Mouse (Mus musculus): Measurements from ENCODE around the gene Sh2d6. TPM values are rescaled to one million over a fixed set of nuclear protein-coding genes. Genes with fewer than 3 reads are reported as not detected.

The Sh2d6 gene
- polyA plus RNA-seq, 1 experiment, result 76.8 TPM

GRCm38 (mm10) chr6:72475221-72475985 lies 46.1 kb downstream of the Sh2d6 start:
- H3K27me3 ChIP-seq (ENCODE audit: control insufficient read depth, insufficient read depth, low read length), result no peaks in the 10 kb centered on the region
- TF ChIP-seq POLR2A (IDR thresholded peaks at IDR 0.05; ENCODE audit: control insufficient read depth, low read depth, low read length), result no peak
- no peak for TF ChIP-seq CTCF (IDR thresholded peaks at IDR 0.05; ENCODE audit: control insufficient read depth, insufficient read depth, insufficient replicate concordance, low read depth, low read length)
- no peaks in the 10 kb centered on the region for H3K36me3 ChIP-seq (ENCODE audit: control insufficient read depth, insufficient read depth, low read length)
- H3K4me1 ChIP-seq (ENCODE audit: control insufficient read depth, insufficient read depth, low read length), result no peaks in the 10 kb centered on the region
- H3K27ac ChIP-seq (ENCODE audit: control insufficient read depth, insufficient read depth, low read depth, low read length), result no peak overlapping the region
- H3K4me3 ChIP-seq (ENCODE audit: control insufficient read depth, low read depth, low read length), result no peak overlapping the region

GRCm38 (mm10) chr6:72473264-72474041 lies 48.1 kb downstream of the Sh2d6 start:
- no peak overlapping the region for H3K4me3 ChIP-seq (ENCODE audit: control insufficient read depth, low read depth, low read length)
- no peaks in the 10 kb centered on the region for H3K4me1 ChIP-seq (ENCODE audit: control insufficient read depth, insufficient read depth, low read length)
- no peaks in the 10 kb centered on the region for H3K36me3 ChIP-seq (ENCODE audit: control insufficient read depth, insufficient read depth, low read length)
- no peak for TF ChIP-seq POLR2A (IDR thresholded peaks at IDR 0.05; ENCODE audit: control insufficient read depth, low read depth, low read length)
- no peak for TF ChIP-seq CTCF (IDR thresholded peaks at IDR 0.05; ENCODE audit: control insufficient read depth, insufficient read depth, insufficient replicate concordance, low read depth, low read length)
- H3K27me3 ChIP-seq (ENCODE audit: control insufficient read depth, insufficient read depth, low read length), result no peaks in the 10 kb centered on the region
- no peak overlapping the region for H3K27ac ChIP-seq (ENCODE audit: control insufficient read depth, insufficient read depth, low read depth, low read length)

- Histone ChIP-seq H3K4me1 (ENCODE audit: control insufficient read depth, insufficient read depth, low read length) (no peaks in the 10 kb centered on the region), H3K36me3 (ENCODE audit: control insufficient read depth, insufficient read depth, low read length) (no peaks in the 10 kb centered on the region), H3K27me3 (ENCODE audit: control insufficient read depth, insufficient read depth, low read length) (no peaks in the 10 kb centered on the region), H3K4me3 (ENCODE audit: control insufficient read depth, low read depth, low read length) (no peak overlapping the region), H3K27ac (ENCODE audit: control insufficient read depth, insufficient read depth, low read depth, low read length) (no peak overlapping the region)
- TF ChIP-seq POLR2A (IDR thresholded peaks at IDR 0.05; ENCODE audit: control insufficient read depth, low read depth, low read length) (no peak), CTCF (IDR thresholded peaks at IDR 0.05; ENCODE audit: control insufficient read depth, insufficient read depth, insufficient replicate concordance, low read depth, low read length) (no peak)
Measured at GRCm38 (mm10) chr6:72466171-72466570, 55.3 kb downstream of the Sh2d6 start.

- H3K4me1 ChIP-seq (ENCODE audit: control insufficient read depth, insufficient read depth, low read length), result no peaks in the 10 kb centered on the region
- no peak overlapping the region for H3K4me3 ChIP-seq (ENCODE audit: control insufficient read depth, low read depth, low read length)
- H3K27me3 ChIP-seq (ENCODE audit: control insufficient read depth, insufficient read depth, low read length), result no peaks in the 10 kb centered on the region
- H3K27ac ChIP-seq (ENCODE audit: control insufficient read depth, insufficient read depth, low read depth, low read length), result no peak overlapping the region
- TF ChIP-seq CTCF (IDR thresholded peaks at IDR 0.05; ENCODE audit: control insufficient read depth, insufficient read depth, insufficient replicate concordance, low read depth, low read length), result no peak
- no peak for TF ChIP-seq POLR2A (IDR thresholded peaks at IDR 0.05; ENCODE audit: control insufficient read depth, low read depth, low read length)
- no peaks in the 10 kb centered on the region for H3K36me3 ChIP-seq (ENCODE audit: control insufficient read depth, insufficient read depth, low read length)
Measured at GRCm38 (mm10) chr6:72465361-72466157, 55.9 kb downstream of the Sh2d6 start.

Other genes starting within 250 kb of the Sh2d6 start
- gene Sftpb, start 217.1 kb downstream of the Sh2d6 start, polyA plus RNA-seq (2012; rRNA removed), result 0.06 and 0.16 TPM in 2 replicates
- 29.0 and 29.3 TPM in 2 replicates for gene Usp39, start 176.5 kb downstream of the Sh2d6 start, polyA plus RNA-seq (2012; rRNA removed)
- gene 0610030E20Rik, start 174.4 kb downstream of the Sh2d6 start, polyA plus RNA-seq (2012; rRNA removed), result 19.6 and 21.5 TPM in 2 replicates
- gene Tmem150a, start 166.3 kb downstream of the Sh2d6 start, polyA plus RNA-seq (2012; rRNA removed), result 6.6 and 8.7 TPM in 2 replicates
- 284 and 298 TPM in 2 replicates for gene Rnf181, start 154.8 kb downstream of the Sh2d6 start, polyA plus RNA-seq (2012; rRNA removed)
- gene Vamp5, start 141.2 kb downstream of the Sh2d6 start, polyA plus RNA-seq (2012; rRNA removed), result 25.8 and 26.6 TPM in 2 replicates
- gene Vamp8, start 131.0 kb downstream of the Sh2d6 start, polyA plus RNA-seq (2012; rRNA removed), result 14.8 and 16.0 TPM in 2 replicates
- gene Ggcx, start 107.4 kb downstream of the Sh2d6 start, polyA plus RNA-seq (2012; rRNA removed), result 4.0 and 4.1 TPM in 2 replicates
- 55.5 and 67.4 TPM in 2 replicates for gene Mat2a, start 82.1 kb downstream of the Sh2d6 start, polyA plus RNA-seq (2012; rRNA removed)
- gene Capg, start 22.7 kb upstream of the Sh2d6 start, polyA plus RNA-seq (2012; rRNA removed), result 1.3 and 4.1 TPM in 2 replicates
- gene Elmod3, start 76.7 kb upstream of the Sh2d6 start, polyA plus RNA-seq (2012; rRNA removed), result 40.2 and 46.0 TPM in 2 replicates
- 9.4 and 11.0 TPM in 2 replicates for gene Retsat, start 76.8 kb upstream of the Sh2d6 start, polyA plus RNA-seq (2012; rRNA removed)
- gene Tgoln1, start 95.3 kb upstream of the Sh2d6 start, polyA plus RNA-seq (2012; rRNA removed), result 21.4 and 29.8 TPM in 2 replicates

Measured in testis, adult 2 months (tissue).